Mouse (Mus musculus) midbrain, embryonic 14.5 days (tissue): Measurements from ENCODE around the gene Aifm2. TPM values are rescaled to one million over a fixed set of nuclear protein-coding genes. Genes with fewer than 3 reads are reported as not detected.

Source experiments
- ATAC-seq: fragments of 200-750 bp; cut with Nextera tagmentation; 2 replicates; pipeline ENCODE4 v1.8.0; 2017; ENCODE audit warnings: moderate number of reproducible peaks, moderate library complexity; ENCODE audit not compliant: low FRiP score, low TSS enrichment
- DNase-seq: peaks from one replicate; pipeline ENCODE4 v3.0.0-alpha.2; 2015
- H3K27ac ChIP-seq: fragments of 300-500 bp; sonication (generic); replicated peaks from 2 replicates; pipeline ENCODE4 v1.5.1; 2014; ENCODE audit warnings: mild to moderate bottlenecking, low read depth, low read length, moderate library complexity
- H3K27me3 ChIP-seq: fragments of 300-500 bp; sonication (generic); 2 replicates; pipeline ENCODE4 v1.6.1; 2014; ENCODE audit warnings: low read length, control low read depth, mixed read lengths; ENCODE audit not compliant: control insufficient read depth, insufficient read depth
- H3K36me3 ChIP-seq: fragments of 300-500 bp; sonication (generic); 2 replicates; pipeline ENCODE4 v1.6.1; 2014; ENCODE audit warnings: low read length, control low read depth; ENCODE audit not compliant: control insufficient read depth, insufficient read depth
- H3K4me1 ChIP-seq: fragments of 300-500 bp; sonication (generic); 2 replicates; pipeline ENCODE4 v1.6.1; 2014; ENCODE audit warnings: mild to moderate bottlenecking, antibody characterized with exemption, low read length, control low read depth; ENCODE audit not compliant: control insufficient read depth, insufficient read depth
- H3K4me2 ChIP-seq: fragments of 300-500 bp; sonication (generic); 2 replicates; pipeline ENCODE4 v1.6.1; 2014; ENCODE audit warnings: mild to moderate bottlenecking, low read length, moderate library complexity
- H3K4me3 ChIP-seq: fragments of 300-500 bp; sonication (generic); replicated peaks from 2 replicates; pipeline ENCODE4 v1.5.1; 2014; ENCODE audit warnings: low read depth, low read length
- H3K9ac ChIP-seq: fragments of 300-500 bp; sonication (generic); replicated peaks from 2 replicates; pipeline ENCODE4 v1.6.1; 2014; ENCODE audit warnings: mild to moderate bottlenecking, low read length, moderate library complexity
- H3K9me3 ChIP-seq: fragments of 300-500 bp; sonication (generic); 2 replicates; pipeline ENCODE4 v1.6.1; 2016; ENCODE audit warnings: low read length, control low read depth, mixed read lengths; ENCODE audit not compliant: control insufficient read depth
- WGBS: fragments of 180-500 bp; shearing (Covaris S2); extraction: QIAGEN DNeasy Blood & Tissue Kit; methylation state at CpG from one replicate; pipeline ENCODE4 v1.1.7; 2014; 5-methylcytosine and 5-hydroxymethylcytosine counted together
- polyA plus RNA-seq: library from polyadenylated mRNA; unstranded; fragments of >200 nt; fragmentation: Nextera tagmentation; extraction: Ambion mirVana; gene quantifications from 2 replicates; pipeline ENCODE4 v1.2.1, GENCODE M21; 2014

Aifm2 gene
- polyA plus RNA-seq, 1 experiment from 2014 or later: 7.0 TPM

DNA sequence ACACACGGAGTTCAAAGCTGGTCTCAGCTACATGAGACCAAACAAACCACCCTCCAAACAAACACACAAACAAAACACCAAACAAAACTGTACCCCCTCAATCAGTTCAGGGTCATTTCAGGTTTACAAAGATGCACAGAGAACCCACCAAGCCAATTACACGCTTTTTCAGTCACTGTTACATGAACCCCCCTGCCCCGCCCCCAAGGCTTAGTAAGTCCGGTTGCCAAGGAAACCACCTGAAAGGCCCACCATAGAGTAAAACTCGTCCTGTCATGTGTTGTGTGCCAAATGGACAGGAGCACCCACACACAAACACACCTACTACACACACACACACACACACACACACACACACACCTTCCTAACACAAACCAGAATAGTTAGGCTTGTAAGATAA is 50.5 kb downstream of the Aifm2 start:
- Histone ChIP-seq H3K9me3 (no peaks in the 10 kb centered on the region), H3K4me1 (peaks cover 14% of the 10 kb centered on the region), H3K27me3 (no peaks in the 10 kb centered on the region), H3K27ac (no peak overlapping the region), H3K4me2 (peak overlapping the region; percentile 12; the same call in 1 of the 2 replicates), H3K9ac (no peak overlapping the region), H3K4me3 (no peak overlapping the region), H3K36me3 (peaks cover 5% of the 10 kb centered on the region; the same call in 1 of the 2 replicates)
- WGBS: 14% methylated on average over 5 of the region's 5 CpGs
- DNase-seq (peak; percentile 76), ATAC-seq (peak; percentile 50; the same call in 1 of the 2 replicates)

DNA sequence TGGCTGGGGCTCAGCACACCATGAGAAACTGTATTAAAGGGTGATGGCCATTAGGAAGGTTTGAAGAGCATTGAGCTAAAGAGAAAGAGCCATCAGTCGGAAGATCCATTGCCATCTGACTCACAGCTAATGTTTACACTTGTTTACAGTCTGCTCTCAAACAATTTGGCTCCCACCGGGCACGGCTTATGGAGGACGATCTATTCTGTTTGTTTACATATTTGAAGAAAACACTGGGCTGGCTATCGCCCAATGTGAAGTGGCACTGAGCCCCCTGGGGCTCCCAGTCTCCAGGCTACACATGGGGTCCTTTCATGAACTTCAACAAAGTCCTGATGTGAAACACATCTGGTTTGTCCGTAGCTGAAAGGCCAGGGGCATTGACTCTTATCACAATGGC is 51.7 kb downstream of the Aifm2 start:
- no peak overlapping the region for H3K27ac ChIP-seq
- H3K4me1 ChIP-seq: peaks cover 14% of the 10 kb centered on the region
- H3K36me3 ChIP-seq: peaks cover 5% of the 10 kb centered on the region; the same call in 1 of the 2 replicates
- ATAC-seq (no peak), DNase-seq (no peak)
- WGBS: 77% methylated on average over 6 of the region's 6 CpGs
- H3K4me2 ChIP-seq: no peak overlapping the region
- no peak overlapping the region for H3K4me3 ChIP-seq
- no peak overlapping the region for H3K9ac ChIP-seq
- H3K27me3 ChIP-seq: no peaks in the 10 kb centered on the region
- no peaks in the 10 kb centered on the region for H3K9me3 ChIP-seq

DNA sequence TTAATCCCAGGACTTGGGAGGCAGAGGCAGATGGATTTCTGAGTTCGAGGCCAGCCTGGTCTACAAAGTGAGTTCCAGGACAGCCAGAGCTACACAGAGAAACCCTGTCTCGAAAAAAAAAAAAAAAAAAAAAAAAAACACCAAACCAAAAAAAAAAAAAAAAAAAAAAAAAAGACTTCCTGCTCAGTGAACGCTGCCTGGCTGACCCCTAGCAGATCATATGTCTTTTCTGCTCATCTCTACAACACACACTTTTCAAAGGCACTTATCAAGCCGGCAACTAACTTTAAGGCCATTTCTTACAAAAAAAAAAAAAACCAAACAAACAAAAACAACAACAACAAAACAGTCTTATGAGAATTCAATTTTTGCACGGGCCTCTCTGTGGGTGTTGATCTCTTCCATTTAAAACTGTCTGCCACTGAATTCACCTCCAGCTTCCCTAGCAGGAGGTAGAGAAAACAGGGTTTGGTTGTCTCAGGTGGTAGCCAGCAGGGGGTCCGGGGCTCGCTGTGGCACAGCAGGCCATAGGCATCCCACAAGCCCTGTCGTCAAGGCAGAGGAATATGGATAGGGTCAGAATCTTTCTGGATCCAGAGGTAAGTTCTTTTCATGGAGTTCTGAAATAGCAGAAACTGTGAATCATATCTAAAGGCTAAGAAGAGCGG is 66.5 kb downstream of the Aifm2 start:
- peak overlapping the region; percentile 100; the same call in 1 of the 2 replicates for H3K9ac ChIP-seq
- 27% methylated on average over 8 of the region's 9 CpGs for WGBS

DNA sequence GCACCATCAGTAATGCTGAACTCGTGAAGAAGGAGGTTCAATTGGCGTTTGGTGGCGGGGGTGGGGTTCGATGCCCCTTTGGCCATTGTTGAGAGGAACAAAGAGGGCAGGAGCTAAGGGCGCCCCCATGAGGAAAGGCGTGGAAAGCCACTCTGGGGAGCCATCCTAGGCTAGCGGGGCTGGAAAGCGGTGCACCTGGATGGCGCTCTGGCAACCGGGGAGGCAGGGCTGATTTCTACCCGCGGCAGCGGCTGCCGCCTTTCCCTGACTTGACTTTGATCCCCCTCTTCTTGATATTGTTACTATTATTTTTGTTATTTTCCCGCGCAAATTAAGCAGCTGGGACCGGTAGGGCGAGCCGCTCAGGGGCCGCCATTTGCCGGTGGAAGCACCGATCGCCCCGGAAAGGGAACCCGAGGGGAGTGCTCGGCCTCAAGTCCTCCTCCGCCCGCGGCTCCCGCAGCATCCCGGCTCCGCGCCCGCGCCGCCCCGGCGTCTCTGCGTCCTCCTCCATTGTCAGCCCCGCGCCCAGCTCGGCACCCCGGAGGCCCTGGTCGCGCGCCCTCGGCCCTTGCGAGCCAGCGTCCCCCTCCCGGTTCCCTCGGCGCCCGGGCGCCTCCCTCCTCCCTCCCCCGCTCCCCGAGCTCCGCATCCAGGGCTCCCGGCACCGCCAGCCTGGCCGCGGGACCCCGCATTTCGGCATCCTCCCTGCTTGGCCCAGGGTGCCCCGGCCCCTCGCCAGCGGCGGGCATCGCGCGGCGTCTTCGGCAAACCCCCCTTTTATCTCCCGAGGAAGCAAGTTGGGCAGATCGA is 67.9 kb downstream of the Aifm2 start:
- H3K9me3 ChIP-seq: no peaks in the 10 kb centered on the region
- peak; percentile 68 for ATAC-seq
- WGBS: under 1% methylated on average over 73 of the region's 74 CpGs
- no peaks in the 10 kb centered on the region for H3K27me3 ChIP-seq
- H3K36me3 ChIP-seq: no peaks in the 10 kb centered on the region
- peaks cover 25% of the 10 kb centered on the region for H3K4me1 ChIP-seq
- H3K27ac ChIP-seq: peak overlapping the region; percentile 100
- H3K4me3 ChIP-seq: peak overlapping the region; percentile 90
- H3K9ac ChIP-seq: peak overlapping the region; percentile 100
- H3K4me2 ChIP-seq: peak overlapping the region; percentile 71
- peak; percentile 81 for DNase-seq

More for the DNA sequence above, 66.5 kb downstream of the Aifm2 start:
- Histone ChIP-seq H3K4me1 (peaks cover 25% of the 10 kb centered on the region), H3K27me3 (no peaks in the 10 kb centered on the region), H3K9me3 (no peaks in the 10 kb centered on the region), H3K36me3 (no peaks in the 10 kb centered on the region), H3K4me3 (peak overlapping the region; percentile 90), H3K27ac (peak overlapping the region; percentile 100; the same call in 1 of the 2 replicates), H3K4me2 (peak overlapping the region; percentile 71)
- no peak for ATAC-seq
- DNase-seq: peak; percentile 41

DNA sequence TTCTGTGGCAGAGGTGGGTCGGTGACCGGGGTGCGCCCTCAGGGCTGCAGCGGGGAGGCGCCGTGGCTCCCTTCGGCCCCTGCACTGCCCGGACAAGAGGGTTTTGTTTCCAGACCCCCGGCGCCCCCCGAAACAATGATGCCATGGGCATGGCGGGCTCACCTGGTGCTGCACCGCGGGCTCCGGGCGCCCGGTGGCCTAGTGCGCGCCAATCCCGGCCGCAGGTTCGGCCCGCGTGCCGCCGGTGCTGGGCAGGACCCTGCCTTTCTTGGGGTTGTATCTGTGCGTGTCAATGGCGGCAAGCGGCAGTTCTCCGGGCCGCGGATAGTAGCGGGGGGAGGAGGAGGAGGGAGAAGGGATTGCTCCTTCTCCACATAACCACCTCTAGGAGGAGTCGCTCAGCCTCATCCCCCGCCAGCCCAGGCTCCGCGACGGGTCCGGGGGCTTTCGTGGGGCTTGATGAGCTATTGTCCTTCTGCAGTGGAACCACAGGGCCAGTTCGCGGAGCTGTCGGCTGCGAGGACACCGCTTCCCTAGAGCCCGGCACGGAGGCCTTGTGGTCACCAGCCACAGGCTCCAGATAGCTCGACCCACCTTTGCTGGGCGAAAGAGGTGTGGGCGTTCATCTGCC is 68.7 kb downstream of the Aifm2 start, which contains the start of gene H2afy2:
Gene H2afy2 (minus strand): TSS at position 527 of the 631 bp plus-strand sequence.
- Histone ChIP-seq H3K9ac (peak within 1 kb of the TSS; percentile 100), H3K4me3 (peak within 1 kb of the TSS; percentile 90), H3K9me3 (no peaks in the 10 kb centered on the region), H3K27me3 (no peaks in the 10 kb centered on the region), H3K36me3 (no peaks in the 10 kb centered on the region), H3K27ac (peak within 1 kb of the TSS; percentile 100), H3K4me1 (peaks cover 25% of the 10 kb centered on the region), H3K4me2 (peak within 1 kb of the TSS; percentile 71)
- DNase-seq: peak; percentile 93
- WGBS: 0% methylated on average over 50 of the region's 50 CpGs
- peak; percentile 90 for ATAC-seq

DNA sequence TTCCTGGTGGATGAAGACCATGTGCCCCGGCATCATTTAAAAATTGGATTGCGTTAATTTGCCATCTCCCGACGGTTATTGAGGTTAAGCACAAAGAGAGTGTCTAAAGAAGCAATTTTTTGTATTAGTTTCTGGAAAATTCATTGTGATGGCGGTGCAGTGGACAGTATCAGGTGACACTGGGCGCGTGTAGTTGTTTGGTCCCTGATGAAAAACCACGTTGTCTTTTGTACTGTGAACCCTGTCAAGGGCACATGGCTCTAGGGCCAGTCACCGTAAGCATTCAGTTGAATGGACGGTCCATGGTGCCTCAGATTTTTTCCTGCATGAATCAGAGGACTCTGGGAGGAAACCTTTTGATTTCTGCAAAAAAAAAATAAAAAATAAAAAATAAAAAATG is 69.4 kb downstream of the Aifm2 start:
- H3K27ac ChIP-seq: peak overlapping the region; percentile 100
- no peaks in the 10 kb centered on the region for H3K36me3 ChIP-seq
- no peaks in the 10 kb centered on the region for H3K9me3 ChIP-seq
- H3K4me3 ChIP-seq: peak overlapping the region; percentile 90
- H3K9ac ChIP-seq: peak overlapping the region; percentile 100
- H3K4me2 ChIP-seq: peak overlapping the region; percentile 71
- H3K4me1 ChIP-seq: peaks cover 25% of the 10 kb centered on the region
- WGBS: 11% methylated on average over 10 of the region's 10 CpGs
- H3K27me3 ChIP-seq: no peaks in the 10 kb centered on the region
- ATAC-seq (no peak; the same call in 1 of the 2 replicates), DNase-seq (peak; percentile 70)

DNA sequence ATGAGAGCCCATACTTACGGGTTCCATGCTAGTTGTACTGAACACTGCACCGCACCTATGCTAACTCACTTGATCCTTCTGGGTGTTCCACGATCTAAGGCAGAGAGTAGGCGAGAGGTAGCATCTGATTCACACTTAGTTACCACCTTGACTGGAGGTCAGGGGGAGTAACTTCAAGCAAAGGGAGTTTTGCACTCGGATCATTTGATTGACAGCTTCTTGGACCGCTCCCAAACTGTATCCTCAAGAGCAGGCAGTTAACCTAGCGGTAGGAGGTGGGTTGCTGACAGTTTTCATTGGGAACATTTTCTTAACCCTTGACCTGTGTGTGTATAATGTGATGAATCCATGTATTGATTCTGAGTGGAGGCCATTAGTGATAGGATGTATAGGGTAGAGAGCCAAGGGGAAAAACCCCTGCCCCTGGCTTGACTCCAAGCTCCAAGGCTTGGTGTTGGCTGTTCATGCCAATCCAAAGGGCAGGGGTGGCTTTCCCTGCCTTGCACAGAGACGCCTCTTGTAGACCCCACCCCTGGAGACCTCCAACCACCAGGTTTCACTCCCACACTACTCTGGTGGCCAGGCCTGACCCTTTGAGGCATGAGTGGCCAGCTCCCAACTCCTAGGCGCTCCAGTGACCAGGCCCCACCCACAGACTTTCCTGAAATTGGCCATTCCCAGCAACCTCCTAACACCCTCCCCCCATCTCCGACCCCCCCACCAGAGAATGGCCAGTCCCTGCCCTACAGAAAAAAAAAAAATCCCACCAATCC is 72.7 kb downstream of the Aifm2 start:
- Histone ChIP-seq H3K4me1 (peaks cover 6% of the 10 kb centered on the region; the same call in 1 of the 2 replicates), H3K27me3 (no peaks in the 10 kb centered on the region), H3K36me3 (no peaks in the 10 kb centered on the region), H3K9ac (no peak overlapping the region), H3K27ac (no peak overlapping the region), H3K9me3 (no peaks in the 10 kb centered on the region), H3K4me2 (no peak overlapping the region), H3K4me3 (no peak overlapping the region)
- no peak for DNase-seq
- WGBS: 79% methylated on average over 10 of the region's 10 CpGs
- no peak for ATAC-seq

DNA sequence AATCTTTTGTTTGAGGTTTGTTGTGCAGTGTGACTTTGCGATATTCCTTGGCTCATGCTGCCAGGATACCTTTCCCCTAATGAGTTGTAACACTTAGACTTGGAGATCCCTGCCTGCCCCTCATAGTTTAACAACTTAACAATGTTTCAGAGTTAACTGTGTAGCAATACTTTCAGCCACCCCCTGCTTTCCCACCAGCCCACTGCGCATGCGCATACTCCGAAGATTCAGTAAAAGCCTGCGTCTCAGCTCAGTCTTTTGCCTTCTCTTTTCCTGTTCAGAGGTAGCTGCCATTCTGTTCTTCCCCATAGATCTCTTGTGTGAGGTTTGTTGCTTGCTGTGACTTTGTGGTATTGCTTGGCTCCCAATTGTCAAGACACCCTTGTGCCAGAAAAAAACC is 73.4 kb downstream of the Aifm2 start:
- Histone ChIP-seq H3K4me1 (0 out of 2 replicates have a peak, but pooled peaks cover 6% of the 10 kb centered on the region), H3K36me3 (no peaks in the 10 kb centered on the region), H3K9me3 (no peaks in the 10 kb centered on the region), H3K4me3 (no peak overlapping the region), H3K4me2 (no peak overlapping the region), H3K27ac (no peak overlapping the region), H3K9ac (no peak overlapping the region), H3K27me3 (no peaks in the 10 kb centered on the region)
- WGBS: 97% methylated on average over 5 of the region's 5 CpGs
- DNase-seq (no peak), ATAC-seq (no peak)
